Mouse (Mus musculus): ENCODE data around the gene Nt5dc1.
A peak's percentile ranks its signal among the peaks of the same experiment; 100 is the strongest.
"Not testable (repeated sequence)": the region's sequence is repeated elsewhere in the genome, so short reads cannot be mapped to it uniquely, and the experiment has no call there.

Nt5dc1 gene

GRCm38 (mm10) chr10:34309915-34310685, 108.3 kb downstream of the Nt5dc1 start:
- DNase-seq: no peak

GRCm38 (mm10) chr10:34307070-34307469, 111.3 kb downstream of the Nt5dc1 start:
- no peak for DNase-seq

DNA sequence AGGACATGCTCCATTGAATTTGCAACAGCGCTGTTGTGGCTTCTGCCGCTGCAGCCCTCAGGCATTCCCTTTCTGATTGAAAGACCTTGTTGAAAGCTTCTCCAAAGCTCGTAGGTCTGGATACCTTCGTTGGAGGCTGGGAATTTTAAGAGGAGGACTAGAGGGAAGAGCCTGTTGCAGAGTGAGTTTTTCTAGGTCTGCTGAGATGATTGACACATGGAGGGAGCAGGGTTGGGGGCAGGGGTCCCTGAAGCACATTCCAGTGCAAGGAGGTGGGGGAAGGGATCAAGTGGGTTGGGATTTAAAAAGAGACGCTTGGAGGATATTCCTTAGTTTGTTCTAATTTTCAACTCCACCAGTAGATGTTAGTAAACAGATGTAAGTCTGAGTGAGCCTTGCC, 118.0 kb downstream of the Nt5dc1 start:
- DNase-seq: no peak

DNA sequence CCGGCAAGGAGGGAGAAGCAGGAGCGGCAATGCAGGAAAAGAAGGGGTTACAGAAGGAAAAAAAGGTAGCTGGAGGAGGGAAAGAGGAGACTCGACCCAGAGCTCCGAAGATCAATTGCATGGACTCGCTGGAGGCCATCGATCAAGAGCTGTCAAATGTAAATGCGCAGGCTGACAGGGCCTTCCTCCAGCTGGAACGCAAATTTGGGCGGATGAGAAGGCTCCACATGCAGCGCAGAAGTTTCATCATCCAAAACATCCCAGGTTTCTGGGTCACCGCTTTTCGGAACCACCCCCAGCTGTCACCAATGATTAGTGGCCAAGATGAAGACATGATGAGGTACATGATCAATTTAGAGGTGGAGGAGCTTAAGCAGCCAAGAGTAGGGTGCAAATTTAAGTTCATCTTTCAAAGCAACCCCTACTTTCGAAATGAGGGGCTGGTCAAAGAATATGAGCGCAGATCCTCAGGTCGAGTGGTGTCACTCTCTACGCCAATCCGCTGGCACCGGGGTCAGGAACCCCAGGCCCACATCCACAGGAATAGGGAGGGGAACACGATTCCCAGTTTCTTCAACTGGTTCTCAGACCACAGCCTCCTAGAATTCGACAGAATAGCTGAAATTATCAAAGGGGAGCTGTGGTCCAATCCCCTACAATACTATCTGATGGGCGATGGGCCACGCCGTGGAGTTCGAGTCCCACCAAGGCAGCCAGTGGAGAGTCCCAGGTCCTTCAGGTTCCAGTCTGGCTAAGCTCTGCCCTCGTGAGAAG, 120.2 kb downstream of the Nt5dc1 start:
- peak in 1 of 2 experiments; percentile 26 for DNase-seq

- peak; percentile 92 to 95 for DNase-seq
Measured at GRCm38 (mm10) chr10:34297299-34297979, 120.9 kb downstream of the Nt5dc1 start, which contains the start of gene Tspyl4. Gene Tspyl4 (plus strand): TSS chr10:34297442.

DNA sequence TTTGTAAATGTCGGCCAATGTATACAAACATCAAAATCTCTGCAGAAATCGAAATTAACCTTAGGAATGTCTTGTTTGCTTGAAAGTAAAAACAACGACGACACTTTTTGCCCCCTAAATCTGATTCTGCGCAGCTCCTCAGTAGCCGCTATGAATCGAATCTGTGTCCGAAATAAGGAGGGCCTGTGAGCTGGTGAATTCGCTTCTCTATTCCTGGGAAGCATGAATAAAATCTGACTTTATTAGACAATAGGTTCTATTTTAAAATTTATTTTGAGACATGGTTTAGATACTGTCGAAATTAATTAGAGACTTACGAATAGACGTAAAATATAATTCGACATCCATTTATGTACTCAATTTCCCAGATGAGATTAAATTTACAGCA, 121.4 kb downstream of the Nt5dc1 start:
- DNase-seq: no peak

DNA sequence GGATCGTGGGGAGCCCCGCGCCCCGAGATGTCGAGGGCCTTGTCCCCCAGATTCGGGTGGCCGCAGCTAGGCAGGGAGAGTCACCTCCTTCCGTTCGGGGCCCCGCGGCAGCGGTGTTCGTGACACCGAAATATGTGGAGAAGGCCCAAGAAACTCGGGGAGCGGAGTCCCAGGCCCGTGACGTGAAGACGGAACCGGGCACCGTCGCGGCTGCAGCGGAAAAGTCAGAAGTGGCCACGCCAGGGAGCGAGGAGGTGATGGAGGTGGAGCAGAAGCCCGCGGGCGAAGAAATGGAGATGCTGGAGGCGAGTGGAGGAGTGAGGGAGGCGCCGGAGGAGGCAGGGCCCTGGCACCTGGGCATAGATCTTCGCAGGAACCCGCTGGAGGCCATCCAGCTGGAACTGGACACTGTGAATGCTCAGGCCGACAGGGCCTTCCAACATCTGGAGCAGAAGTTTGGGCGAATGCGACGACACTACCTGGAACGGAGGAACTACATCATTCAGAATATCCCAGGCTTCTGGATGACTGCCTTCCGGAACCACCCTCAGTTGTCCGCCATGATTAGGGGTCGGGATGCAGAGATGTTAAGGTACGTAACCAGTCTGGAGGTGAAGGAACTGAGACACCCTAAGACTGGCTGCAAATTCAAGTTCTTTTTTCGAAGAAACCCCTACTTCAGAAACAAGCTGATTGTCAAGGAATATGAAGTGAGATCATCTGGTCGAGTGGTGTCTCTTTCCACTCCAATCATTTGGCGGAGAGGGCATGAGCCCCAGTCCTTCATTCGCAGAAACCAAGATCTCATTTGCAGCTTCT, 135.7 kb downstream of the Nt5dc1 start:
- DNase-seq: no peak

GRCm38 (mm10) chr10:34281962-34282388, 136.4 kb downstream of the Nt5dc1 start, which contains the start of gene Tspyl1:
Gene Tspyl1 (plus strand): TSS chr10:34282190.
- DNase-seq: peak; percentile 98 to 99

DNA sequence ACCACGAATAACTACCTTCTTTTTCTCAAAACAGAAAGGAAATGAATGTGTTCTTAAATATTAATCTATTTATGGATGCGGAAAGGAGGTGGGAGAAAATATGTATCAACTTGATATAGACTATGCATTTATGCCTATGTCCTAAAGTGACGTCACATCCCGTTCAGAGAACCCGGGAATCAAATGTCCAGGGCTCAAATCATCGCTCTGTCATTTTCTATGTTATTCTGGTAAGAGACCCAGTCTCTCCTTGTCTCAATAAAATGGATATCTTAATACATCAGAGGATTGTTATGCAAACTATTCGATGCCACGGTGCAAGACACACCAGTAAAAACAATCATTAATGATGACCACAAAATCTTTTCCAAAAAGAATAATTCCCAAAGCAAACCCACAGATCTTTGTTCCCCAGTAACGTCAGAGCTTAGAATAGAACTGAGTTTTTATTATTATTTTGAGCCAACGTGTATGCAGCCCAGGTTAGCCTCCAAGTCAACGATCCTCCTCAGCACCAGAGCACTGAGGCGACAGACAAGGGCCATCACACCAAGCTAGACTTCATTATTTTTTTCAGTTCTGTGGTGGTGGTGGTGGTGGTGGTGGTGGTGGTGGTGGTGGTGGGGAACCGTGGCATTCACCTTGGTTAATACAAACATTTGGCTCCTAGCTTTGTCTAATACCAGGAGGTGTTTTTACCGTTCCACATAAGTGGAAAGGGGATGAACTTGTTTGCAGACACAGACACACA, 137.0 kb downstream of the Nt5dc1 start:
- no peak for DNase-seq

DNA sequence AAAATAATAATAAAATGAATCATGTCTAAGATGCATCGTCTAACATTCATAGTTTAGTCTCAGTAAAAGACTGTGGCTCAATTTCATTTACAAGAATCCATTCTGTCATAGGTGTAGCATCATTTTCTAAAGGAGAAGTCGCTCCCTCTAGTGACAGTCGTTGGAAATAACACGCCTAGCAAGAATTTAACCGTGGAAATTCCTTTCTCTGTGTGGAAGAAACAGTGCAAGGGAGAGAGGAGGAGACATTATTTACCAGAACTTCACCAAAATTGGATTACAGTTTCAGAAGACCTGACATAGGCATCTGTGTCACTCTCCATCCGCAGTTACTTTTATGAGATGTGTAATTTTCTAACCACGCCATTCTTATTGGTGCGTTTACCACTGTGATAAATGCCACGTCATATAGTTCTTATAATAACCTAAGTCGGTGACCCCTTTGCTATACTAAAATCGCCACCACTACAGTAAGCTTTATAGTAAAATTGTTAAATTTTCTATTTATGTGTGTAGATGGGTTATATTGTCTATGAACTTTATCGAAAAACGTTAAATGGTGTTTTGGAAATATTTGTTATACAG, 137.7 kb downstream of the Nt5dc1 start:
- DNase-seq: peak in 1 of 2 experiments; percentile 21

DNA sequence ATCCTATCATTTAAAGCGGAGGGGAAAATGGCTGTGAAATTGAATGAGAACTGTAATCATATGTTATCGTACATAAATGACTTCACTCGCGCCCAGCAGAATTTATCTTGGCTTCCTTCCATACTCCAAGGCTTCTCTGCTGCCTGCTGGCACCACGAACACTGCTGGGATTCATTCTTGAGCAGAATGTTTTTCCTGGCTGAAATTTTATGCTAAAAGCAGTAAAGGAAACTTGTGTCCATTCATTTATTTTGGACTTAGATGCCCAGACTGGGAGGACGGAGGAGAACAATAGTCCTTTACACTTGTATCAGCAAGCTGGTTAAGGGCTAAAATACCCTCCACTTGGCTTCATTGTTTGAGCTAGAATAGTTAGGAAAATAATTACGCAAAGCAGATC, 146.7 kb downstream of the Nt5dc1 start:
- DNase-seq: no peak

DNA sequence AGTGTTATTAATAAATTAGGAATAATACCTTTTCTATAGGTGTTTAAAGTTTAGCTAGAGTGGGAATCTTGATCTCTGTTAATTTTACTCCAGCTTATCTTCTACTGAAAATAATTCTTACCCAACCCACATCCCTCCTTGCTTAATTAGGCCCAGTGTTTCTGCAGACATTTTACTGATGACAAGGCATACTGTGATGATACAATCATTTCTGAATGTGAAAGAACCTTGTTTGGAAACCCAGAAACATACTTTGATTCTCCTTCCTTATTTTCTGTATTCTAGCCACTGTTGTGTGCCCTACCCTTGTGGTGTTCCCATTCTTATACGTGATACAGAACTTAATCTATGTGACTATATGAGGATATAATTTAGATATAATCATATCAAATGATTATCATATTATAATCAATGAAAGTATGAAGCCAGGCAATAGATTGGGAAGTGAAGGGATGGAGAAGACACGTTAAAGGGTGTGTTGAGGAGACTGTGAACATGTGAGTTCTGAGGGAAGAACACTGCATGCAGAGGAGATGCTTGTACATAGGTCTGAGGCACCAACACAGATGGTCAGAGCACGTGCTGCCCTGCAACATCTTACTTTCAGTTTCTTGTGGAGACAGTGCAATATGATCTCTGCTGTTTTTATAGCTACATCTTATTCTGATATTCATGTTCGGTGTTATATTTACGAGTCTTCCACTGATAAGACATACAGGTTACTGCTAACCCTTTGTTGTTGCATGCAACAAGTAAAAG, 150.9 kb downstream of the Nt5dc1 start:
- no peak for DNase-seq

- no peak for DNase-seq
Measured at GRCm38 (mm10) chr10:34265106-34265505, 153.2 kb downstream of the Nt5dc1 start.

GRCm38 (mm10) chr10:34252833-34253232, 165.5 kb downstream of the Nt5dc1 start:
- DNase-seq: not testable (repeated sequence)

GRCm38 (mm10) chr10:34249594-34249993, 168.8 kb downstream of the Nt5dc1 start:
- DNase-seq: no peak

DNA sequence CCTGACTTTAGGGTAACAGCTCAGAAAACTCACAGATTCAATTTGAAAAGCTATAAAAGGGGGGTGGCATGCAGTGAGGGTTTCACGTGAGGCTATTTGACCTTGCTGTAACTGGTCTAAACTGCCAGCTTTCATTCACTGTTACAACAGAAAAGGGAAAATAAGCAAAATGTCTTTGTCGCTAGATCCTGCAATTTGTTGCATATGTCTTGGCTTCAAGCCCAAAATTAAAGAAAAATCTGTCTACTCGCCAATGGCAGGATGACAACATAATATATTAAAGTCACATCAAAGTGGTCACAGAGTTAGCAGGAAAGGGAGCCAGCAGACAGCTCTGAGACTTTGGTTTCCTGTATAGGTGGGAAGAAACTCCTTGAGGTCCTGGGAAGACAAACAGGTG, 170.6 kb downstream of the Nt5dc1 start:
- no peak for DNase-seq

DNA sequence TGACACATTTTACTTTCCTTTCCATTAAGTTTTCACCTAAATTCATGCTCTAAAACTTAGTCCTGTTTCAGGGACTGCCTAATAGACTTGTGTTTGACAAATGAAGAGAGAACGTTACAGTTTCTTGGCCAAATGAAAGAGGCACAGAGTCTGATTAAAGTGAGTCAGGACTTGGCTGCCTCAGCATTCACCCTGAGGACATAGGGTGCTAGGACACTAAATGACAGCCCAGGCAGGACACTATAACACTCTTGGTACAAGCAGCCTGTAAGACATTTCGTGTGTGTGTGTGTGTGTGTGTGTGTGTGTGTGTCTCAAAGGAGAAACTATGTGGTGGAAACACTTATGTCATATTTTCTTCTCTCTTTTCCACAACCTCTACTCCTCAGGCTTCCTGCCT, 172.2 kb downstream of the Nt5dc1 start:
- no peak for DNase-seq

DNA sequence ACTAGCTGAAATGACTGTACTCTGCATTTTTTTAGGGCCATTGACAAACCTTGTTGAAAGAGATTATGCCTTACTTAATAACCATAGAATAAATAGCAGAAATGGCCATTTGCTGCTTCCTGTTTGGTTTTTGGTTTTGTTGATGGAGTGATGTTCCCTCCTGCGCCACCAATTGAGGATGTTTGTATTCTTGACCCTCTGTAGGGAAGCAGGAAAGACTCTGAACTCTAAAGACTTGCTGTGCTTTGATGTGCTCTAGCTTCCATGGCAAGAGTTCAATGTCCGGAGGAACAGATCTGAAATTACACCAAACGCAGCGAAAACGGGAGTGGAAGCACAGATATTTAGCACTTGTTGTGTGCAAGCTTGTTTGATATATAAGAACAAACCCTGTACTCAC, 173.6 kb downstream of the Nt5dc1 start:
- no peak for DNase-seq

DNA sequence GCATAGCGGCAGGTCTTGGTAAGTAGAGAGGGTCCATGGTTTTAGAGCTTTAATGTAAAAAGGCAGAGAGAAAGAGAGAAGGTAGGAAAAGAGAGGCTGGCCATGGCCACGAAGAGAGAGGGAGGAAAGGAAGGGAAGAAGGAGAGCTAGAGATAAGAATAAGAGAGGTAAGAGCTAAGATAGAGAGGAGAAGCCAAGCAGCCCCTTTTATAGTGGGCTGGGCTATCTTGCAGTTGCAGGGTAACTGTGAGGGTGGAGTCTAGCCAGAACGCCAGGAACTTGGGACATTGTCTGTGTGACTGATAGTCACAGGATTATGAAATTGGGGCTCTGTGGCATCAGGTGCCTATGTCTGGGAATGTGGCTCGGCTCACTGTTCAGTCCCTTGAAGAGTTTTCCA, 179.8 kb downstream of the Nt5dc1 start:
- no peak for DNase-seq
